Comparison of ENCODE assay signal across 9 mouse cellular contexts in the genomic region with DNA sequence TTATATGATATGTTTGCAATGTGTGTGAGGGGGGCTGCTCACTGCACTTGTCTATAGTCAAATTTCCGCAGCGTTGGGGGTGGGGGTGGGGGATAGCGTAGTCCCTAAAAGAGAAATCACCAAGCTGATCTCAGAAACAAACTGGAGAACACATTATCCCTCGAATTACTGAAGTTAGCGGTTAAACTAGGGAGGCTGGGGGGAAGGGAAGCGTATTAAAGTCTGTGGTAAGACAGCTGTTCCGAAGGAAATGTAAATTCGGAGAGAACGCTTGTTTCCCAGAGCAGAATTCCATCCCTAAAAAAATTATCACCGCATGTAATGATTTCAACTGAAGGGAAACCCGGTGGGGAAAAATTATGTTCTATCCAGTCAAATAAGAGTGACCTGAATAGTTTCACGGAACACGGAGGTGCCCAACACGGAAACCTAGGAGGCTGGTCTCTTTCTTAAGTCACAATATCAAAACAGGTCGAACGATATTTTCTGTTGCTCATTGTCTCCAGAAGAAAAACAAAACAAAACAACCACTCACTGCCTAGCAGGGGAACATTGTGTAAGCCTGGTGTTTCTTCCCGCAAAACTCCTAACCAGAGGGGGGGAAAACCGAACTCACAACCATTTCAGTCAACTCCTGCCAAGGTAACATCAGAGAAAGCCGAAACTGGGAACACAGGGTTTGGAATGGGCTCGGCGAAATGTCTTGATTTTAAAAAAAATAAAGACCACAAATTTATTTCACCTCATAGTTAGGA. TPM values are rescaled to one million over a fixed set of nuclear protein-coding genes. Genes with fewer than 3 reads are reported as not detected.
DNase-seq lines count a peak whose midpoint lies in the region; ATAC-seq and TF ChIP-seq lines count a peak whose summit lies in the region.
"Had no signal": no experiment of that assay in that cellular context is flagged by ENCODE, and none has a peak within 500 bp of the region (broad histone marks: within the 10 kb centered on the region; RNA-seq: fewer than 3 reads in every experiment).

No protein-coding gene starts in this region.

- no peaks in the 10 kb centered on the region for H3K9me3 ChIP-seq in E14TG2a.4 (ENCODE audit: low read length)
- H3K9me3 ChIP-seq in hindbrain, embryonic 12.5 days (replicated peaks) = no peaks in the 10 kb centered on the region
- no peaks in the 10 kb centered on the region for H3K9me3 ChIP-seq in midbrain, embryonic 11.5 days (ENCODE audit: control insufficient read depth, low read length)
- H3K9me3 ChIP-seq: megakaryocyte, embryonic 14.5 days had no signal

- H3K36me3 ChIP-seq in E14TG2a.4 (ENCODE audit: insufficient read depth, low read length) = no peaks in the 10 kb centered on the region
- H3K36me3 ChIP-seq in hindbrain, embryonic 12.5 days = no peaks in the 10 kb centered on the region
- no peaks in the 10 kb centered on the region for H3K36me3 ChIP-seq in midbrain, embryonic 11.5 days (ENCODE audit: control insufficient read depth, insufficient read depth, low read length)

- TF ChIP-seq CTCF in gastrocnemius, adult 2 months (IDR thresholded peaks at IDR 0.05) = no peak
- no peak for TF ChIP-seq CTCF in E14TG2a.4 (conservative IDR thresholded peaks at IDR 0.05; ENCODE audit: low read length)

- H3K27me3 ChIP-seq in E14TG2a.4 (ENCODE audit: insufficient read depth, low read length) = peaks cover 68% of the 10 kb centered on the region
- H3K27me3 ChIP-seq in hindbrain, embryonic 12.5 days = peaks cover 48% of the 10 kb centered on the region
- peaks cover 35% of the 10 kb centered on the region for H3K27me3 ChIP-seq in midbrain, embryonic 11.5 days (ENCODE audit: control insufficient read depth, insufficient read depth, low read length)

- 1% methylated on average over 21 of the region's 21 CpGs for WGBS in hindbrain, embryonic 12.5 days
- under 1% methylated on average over 21 of the region's 21 CpGs for WGBS in midbrain, embryonic 11.5 days

- intact Hi-C loops in gastrocnemius, adult 2 months (cut with DNase I) = no loop called here

- H3K27ac ChIP-seq in gastrocnemius, adult 2 months = no peak overlapping the region
- H3K27ac ChIP-seq in hindbrain, embryonic 12.5 days = no peak overlapping the region
- H3K27ac ChIP-seq in midbrain, embryonic 11.5 days (ENCODE audit: low read depth, low read length) = no peak overlapping the region

- no peak for ATAC-seq in hindbrain, embryonic 12.5 days (ENCODE audit: low FRiP score)
- ATAC-seq in midbrain, embryonic 11.5 days (ENCODE audit: low FRiP score) = no peak

- H3K9ac ChIP-seq in hindbrain, embryonic 12.5 days = peak overlapping the region; percentile 67; the same call in 1 of the 2 replicates
- H3K9ac ChIP-seq in midbrain, embryonic 11.5 days (ENCODE audit: low read length) = no peak overlapping the region; the same call in 1 of the 2 replicates

- peak overlapping the region; percentile 99 for H3K4me2 ChIP-seq in hindbrain, embryonic 12.5 days (replicated peaks)
- H3K4me2 ChIP-seq in midbrain, embryonic 11.5 days = peak overlapping the region; percentile 98

- DNase-seq in gastrocnemius, adult 2 months = no peak
- DNase-seq in gastrocnemius, adult 18-20 months (ENCODE audit: low spot score) = no peak
- DNase-seq in midbrain, embryonic 11.5 days (ENCODE audit: low spot score, missing footprints) = peak; percentile 95
- no peak for DNase-seq in adrenal gland, postnatal 25 days
- DNase-seq in ovary, postnatal 36 days (ENCODE audit: low spot score) = no peak
- no peak for DNase-seq in cerebellum, postnatal 36 days

- peaks cover 16% of the 10 kb centered on the region for H3K4me1 ChIP-seq in E14TG2a.4 (replicated peaks; ENCODE audit: low read depth, low read length)
- peaks cover 12% of the 10 kb centered on the region for H3K4me1 ChIP-seq in hindbrain, embryonic 12.5 days
- peaks cover 15% of the 10 kb centered on the region for H3K4me1 ChIP-seq in midbrain, embryonic 11.5 days (ENCODE audit: control insufficient read depth, insufficient read depth, low read length)

- peak overlapping the region; percentile 67 for H3K4me3 ChIP-seq in gastrocnemius, adult 2 months
- H3K4me3 ChIP-seq in E14TG2a.4 (replicated peaks; ENCODE audit: low read length) = peak overlapping the region; percentile 82
- H3K4me3 ChIP-seq in hindbrain, embryonic 12.5 days = peak overlapping the region; percentile 64
- H3K4me3 ChIP-seq in midbrain, embryonic 11.5 days (ENCODE audit: low read depth, low read length) = peak overlapping the region; percentile 43
- H3K4me3 ChIP-seq: megakaryocyte, embryonic 14.5 days had no signal

RNA-seq across cellular contexts. Expression of a gene that starts 1.9 kb away (rescaled TPM):
- total RNA-seq in gastrocnemius, adult 2 months (2021) = not detected
- under 1 TPM in 1 of 2 experiments, not detected in 1; 0.14 TPM for total RNA-seq in gastrocnemius, adult 18-20 months (2021)
- 7.9 and 8.1 TPM in 2 replicates for polyA plus RNA-seq in hindbrain, embryonic 12.5 days (2016; fragmentation: Nextera tagmentation; extraction: Ambion mirVana)
- 7.0 and 7.3 TPM in 2 replicates for polyA plus RNA-seq in midbrain, embryonic 11.5 days (2014; fragmentation: Nextera tagmentation; extraction: Ambion mirVana)
- total RNA-seq in adrenal gland, postnatal 25 days (2021) = 20.1 and 35.7 TPM in 2 replicates

RNA-seq across cellular contexts. Expression of a gene that starts 15.9 kb away (rescaled TPM):
- not detected for total RNA-seq in gastrocnemius, adult 2 months (2021)
- not detected for total RNA-seq in gastrocnemius, adult 18-20 months (2021)
- 0.70 and 0.72 TPM in 2 replicates for polyA plus RNA-seq in hindbrain, embryonic 12.5 days (2016; fragmentation: Nextera tagmentation; extraction: Ambion mirVana)
- 0.31 and 0.54 TPM in 2 replicates for polyA plus RNA-seq in midbrain, embryonic 11.5 days (2014; fragmentation: Nextera tagmentation; extraction: Ambion mirVana)
- total RNA-seq in adrenal gland, postnatal 25 days (2021) = not detected in 2 replicates

Comparison
In these comparisons a context has a peak if more than half of its experiments do, and no peak if none do; other contexts are left out.
1. RNA of a gene that starts 1.9 kb away (total RNA-seq): 20.1 to 35.7 TPM in adrenal gland, postnatal 25 days; 0.14 TPM in gastrocnemius, adult 18-20 months and not detected in gastrocnemius, adult 2 months; every median in the first group is over 10 times any median in the second.
2. Peak in every context shown above with its lines, with median percentiles within 50 percentile points of each other: H3K4me3 ChIP-seq.